Comparison of ENCODE assay signal across 9 mouse cellular contexts in genomic region chr3:92510786-92511185, GRCm38 (mm10). TPM values are rescaled to one million over a fixed set of nuclear protein-coding genes. Genes with fewer than 3 reads are reported as not detected.
A peak's percentile ranks its signal among the peaks of the same experiment; 100 is the strongest.
DNase-seq lines count a peak whose midpoint lies in the region; ATAC-seq and TF ChIP-seq lines count a peak whose summit lies in the region.
"Had no signal": no experiment of that assay in that cellular context is flagged by ENCODE, and none has a peak within 500 bp of the region (broad histone marks: within the 10 kb centered on the region; RNA-seq: fewer than 3 reads in every experiment).

No protein-coding gene starts in this region.

- H3K36me3 ChIP-seq in neural tube, embryonic 15.5 days: no peaks in the 10 kb centered on the region
- no peaks in the 10 kb centered on the region for H3K36me3 ChIP-seq in embryonic facial prominence, embryonic 10.5 days (replicated peaks)
- no peaks in the 10 kb centered on the region for H3K36me3 ChIP-seq in liver, embryonic 14.5 days (replicated peaks; ENCODE audit: control insufficient read depth, insufficient read depth, low read depth)
- H3K36me3 ChIP-seq: heart, embryonic 13.5 days had no signal

- H3K27me3 ChIP-seq in neural tube, embryonic 15.5 days (replicated peaks): no peaks in the 10 kb centered on the region
- no peaks in the 10 kb centered on the region for H3K27me3 ChIP-seq in embryonic facial prominence, embryonic 10.5 days (replicated peaks; ENCODE audit: low read depth, poor library complexity, severe bottlenecking)
- no peaks in the 10 kb centered on the region for H3K27me3 ChIP-seq in liver, embryonic 14.5 days (ENCODE audit: control insufficient read depth, insufficient read depth, low read length)
- H3K27me3 ChIP-seq: heart, embryonic 13.5 days had no signal

- no peak for TF ChIP-seq EP300 in liver, embryonic 14.5 days (IDR thresholded peaks at IDR 0.05; ENCODE audit: low read depth)

- no peak overlapping the region for H3K4me3 ChIP-seq in neural tube, embryonic 15.5 days (replicated peaks)
- no peak overlapping the region for H3K4me3 ChIP-seq in embryonic facial prominence, embryonic 10.5 days
- H3K4me3 ChIP-seq in liver, embryonic 14.5 days (ENCODE audit: insufficient read depth in 1 of 2, low read depth in 2 of 2, low read length in 2 of 2): no peak overlapping the region
- H3K4me3 ChIP-seq: heart, embryonic 13.5 days had no signal

- H3K9me3 ChIP-seq in neural tube, embryonic 15.5 days (replicated peaks): no peaks in the 10 kb centered on the region
- no peaks in the 10 kb centered on the region for H3K9me3 ChIP-seq in embryonic facial prominence, embryonic 10.5 days
- H3K9me3 ChIP-seq in liver, embryonic 14.5 days (ENCODE audit: control insufficient read depth, low read length): no peaks in the 10 kb centered on the region
- H3K9me3 ChIP-seq: heart, embryonic 13.5 days had no signal

- DNase-seq in heart, adult 18-20 months: peak; percentile 9 to 34
- DNase-seq in heart, adult 9 months (ENCODE audit: low spot score in 2 of 2): no peak
- peak; percentile 19 for DNase-seq in neural tube, embryonic 10.5 days (ENCODE audit: extremely low spot score, low spot score)
- DNase-seq in embryonic facial prominence, embryonic 10.5 days (ENCODE audit: low spot score): peak; percentile 25
- no peak for DNase-seq in liver, embryonic 14.5 days (ENCODE audit: low read depth in 3 of 3, low spot score in 3 of 3)

- peak; percentile 39; the same call in 1 of the 2 replicates for TF ChIP-seq CTCF in liver, embryonic 14.5 days (IDR thresholded peaks at IDR 0.05; ENCODE audit: low read depth)

- H3K27ac ChIP-seq in neural tube, embryonic 15.5 days (replicated peaks): no peak overlapping the region
- no peak overlapping the region for H3K27ac ChIP-seq in embryonic facial prominence, embryonic 10.5 days (replicated peaks)
- H3K27ac ChIP-seq in liver, embryonic 14.5 days: no peak overlapping the region
- H3K27ac ChIP-seq: heart, embryonic 13.5 days had no signal

- H3K4me1 ChIP-seq in neural tube, embryonic 15.5 days: no peaks in the 10 kb centered on the region
- no peaks in the 10 kb centered on the region for H3K4me1 ChIP-seq in embryonic facial prominence, embryonic 10.5 days
- H3K4me1 ChIP-seq in liver, embryonic 14.5 days (replicated peaks; ENCODE audit: control insufficient read depth in 2 of 2, insufficient read depth in 2 of 2, low read length in 1 of 2): no peaks in the 10 kb centered on the region
- H3K4me1 ChIP-seq: heart, embryonic 13.5 days had no signal

- no peak overlapping the region for H3K4me2 ChIP-seq in neural tube, embryonic 15.5 days
- no peak overlapping the region for H3K4me2 ChIP-seq in liver, embryonic 14.5 days (ENCODE audit: low read depth)
- H3K4me2 ChIP-seq: heart, embryonic 13.5 days had no signal

- ATAC-seq in neural tube, embryonic 15.5 days (ENCODE audit: low FRiP score): no peak
- ATAC-seq in liver, embryonic 14.5 days (ENCODE audit: insufficient read depth): no peak
- no peak for ATAC-seq in megakaryocyte-erythroid progenitor cell, adult 5-6 weeks (replicated peaks; ENCODE audit: low FRiP score, low TSS enrichment, poor library complexity, severe bottlenecking)
- no peak for ATAC-seq in inflammation-experienced regulatory T-cells, adult 6 months

- no peak overlapping the region for H3K9ac ChIP-seq in neural tube, embryonic 15.5 days (replicated peaks)
- no peak overlapping the region for H3K9ac ChIP-seq in liver, embryonic 14.5 days (replicated peaks)
- H3K9ac ChIP-seq: heart, embryonic 13.5 days had no signal

RNA-seq across cellular contexts. Expression of gene Sprr4, which starts 10.5 kb away (rescaled TPM):
- not detected for total RNA-seq in heart, adult 18-20 months (2021)
- polyA plus RNA-seq in neural tube, embryonic 15.5 days (2015; fragmentation: Nextera tagmentation; extraction: Ambion mirVana): not detected in 2 replicates
- not detected in 2 replicates for polyA plus RNA-seq in embryonic facial prominence, embryonic 10.5 days (2016; fragmentation: Nextera tagmentation; extraction: Ambion mirVana)
- polyA plus RNA-seq in liver, embryonic 14.5 days (2012; rRNA removed): not detected in 2 replicates
- polyA plus RNA-seq in liver, embryonic 14.5 days (2014; fragmentation: Nextera tagmentation; extraction: Ambion mirVana): not detected in 2 replicates
- total RNA-seq in megakaryocyte-erythroid progenitor cell, adult 5-6 weeks (2014; fragmentation: Nextera tagmentation): not detected in 2 replicates
- not detected in 2 replicates for total RNA-seq in megakaryocyte-erythroid progenitor cell, adult 5-6 weeks (2017)
- not detected for polyA plus RNA-seq in inflammation-experienced regulatory T-cells, adult 6 months (2017; shearing (Covaris generic))
- polyA plus RNA-seq: heart, embryonic 13.5 days had no signal

RNA-seq across cellular contexts. Expression of gene 2310046K23Rik, which starts 23.5 kb away (rescaled TPM):
- total RNA-seq in heart, adult 18-20 months (2021): not detected
- polyA plus RNA-seq in neural tube, embryonic 15.5 days (2015; fragmentation: Nextera tagmentation; extraction: Ambion mirVana): not detected in 2 replicates
- not detected in 2 replicates for polyA plus RNA-seq in embryonic facial prominence, embryonic 10.5 days (2016; fragmentation: Nextera tagmentation; extraction: Ambion mirVana)
- polyA plus RNA-seq in liver, embryonic 14.5 days (2012; rRNA removed): not detected in 2 replicates
- not detected in 2 replicates for polyA plus RNA-seq in liver, embryonic 14.5 days (2014; fragmentation: Nextera tagmentation; extraction: Ambion mirVana)
- not detected in 2 replicates for total RNA-seq in megakaryocyte-erythroid progenitor cell, adult 5-6 weeks (2014; fragmentation: Nextera tagmentation)
- not detected in 2 replicates for total RNA-seq in megakaryocyte-erythroid progenitor cell, adult 5-6 weeks (2017)
- not detected for polyA plus RNA-seq in inflammation-experienced regulatory T-cells, adult 6 months (2017; shearing (Covaris generic))
- polyA plus RNA-seq: heart, embryonic 13.5 days had no signal

RNA-seq across cellular contexts. Expression of gene Sprr1a, which starts 25.1 kb away (rescaled TPM):
- total RNA-seq in heart, adult 18-20 months (2021): not detected
- polyA plus RNA-seq in neural tube, embryonic 15.5 days (2015; fragmentation: Nextera tagmentation; extraction: Ambion mirVana): 0.52 and 1.6 TPM in 2 replicates
- not detected in 2 replicates for polyA plus RNA-seq in embryonic facial prominence, embryonic 10.5 days (2016; fragmentation: Nextera tagmentation; extraction: Ambion mirVana)
- polyA plus RNA-seq in liver, embryonic 14.5 days (2012; rRNA removed): not detected in 2 replicates
- not detected in 2 replicates for polyA plus RNA-seq in liver, embryonic 14.5 days (2014; fragmentation: Nextera tagmentation; extraction: Ambion mirVana)
- not detected in 2 replicates for total RNA-seq in megakaryocyte-erythroid progenitor cell, adult 5-6 weeks (2014; fragmentation: Nextera tagmentation)
- not detected in 2 replicates for total RNA-seq in megakaryocyte-erythroid progenitor cell, adult 5-6 weeks (2017)
- not detected for polyA plus RNA-seq in inflammation-experienced regulatory T-cells, adult 6 months (2017; shearing (Covaris generic))

RNA-seq across cellular contexts. Expression of gene Sprr3, which starts 52.3 kb away (rescaled TPM):
- total RNA-seq in heart, adult 18-20 months (2021): not detected
- 0.14 TPM in 1 of 2 replicates, not detected in the other for polyA plus RNA-seq in neural tube, embryonic 15.5 days (2015; fragmentation: Nextera tagmentation; extraction: Ambion mirVana)
- not detected in 2 replicates for polyA plus RNA-seq in embryonic facial prominence, embryonic 10.5 days (2016; fragmentation: Nextera tagmentation; extraction: Ambion mirVana)
- not detected in 2 replicates for polyA plus RNA-seq in liver, embryonic 14.5 days (2012; rRNA removed)
- not detected in 2 replicates for polyA plus RNA-seq in liver, embryonic 14.5 days (2014; fragmentation: Nextera tagmentation; extraction: Ambion mirVana)
- total RNA-seq in megakaryocyte-erythroid progenitor cell, adult 5-6 weeks (2014; fragmentation: Nextera tagmentation): not detected in 2 replicates
- not detected in 2 replicates for total RNA-seq in megakaryocyte-erythroid progenitor cell, adult 5-6 weeks (2017)
- polyA plus RNA-seq in inflammation-experienced regulatory T-cells, adult 6 months (2017; shearing (Covaris generic)): not detected
- polyA plus RNA-seq: heart, embryonic 13.5 days had no signal

Comparison
In these comparisons a context has a peak if more than half of its experiments do, and no peak if none do; other contexts are left out.
1. DNase-seq: peak in heart, adult 18-20 months (2 of 2), neural tube, embryonic 10.5 days (single experiment) and embryonic facial prominence, embryonic 10.5 days (single experiment); none in heart, adult 9 months (0 of 2) and liver, embryonic 14.5 days (0 of 3).